Mouse (Mus musculus) embryonic stem cell, embryonic (primary cell): ENCODE data around the gene Cpd.

ENCODE experiments used
- CTCF ChIA-PET, 4 experiments: fragments of 300-600 bp in 2 of 4; fragments of 350-600 bp in 2 of 4; sonication (Branson Sonifier 250); formaldehyde crosslinking; loops; one replicate each; lab custom pipeline; 2022; ENCODE audit warnings: inconsistent platforms in 2 of 4; lab: Charles Lee
- POLR2A ChIA-PET, 4 experiments: fragments of 300-600 bp in 2 of 4; fragments of 350-600 bp in 2 of 4; sonication (Branson Sonifier 250); formaldehyde crosslinking; loops; one replicate each; lab custom pipeline; 2022; ENCODE audit warnings: antibody characterized with exemption in 4 of 4, inconsistent platforms in 1 of 4; lab: Charles Lee

Cpd gene

GRCm38 (mm10) chr11:76856601-76857000 is 9.8 kb upstream of the Cpd start:
- POLR2A ChIA-PET = interaction anchor here in 1 of 4 experiments (1.1 kb wide), 1 partner anchor 13 kb away, joined by 3 read pairs; no protein-coding TSS in a partner anchor
- CTCF ChIA-PET = interaction anchor here in 2 of 4 experiments (0.6 to 1.2 kb wide), 2 partner anchors 173 to 237 kb away, joined by 3 to 4 read pairs; no protein-coding TSS in a partner anchor

- CTCF ChIA-PET = interaction anchor here in 2 of 4 experiments (0.6 to 0.9 kb wide), 3 partner anchors 91 to 353 kb away, joined by 3 to 5 read pairs (median 3); partner anchors contain the start of gene Gosr1 (in 1 of the 2)
- POLR2A ChIA-PET = interaction anchor here in 1 of 4 experiments (0.9 to 1.0 kb wide), 2 partner anchors 9 to 175 kb away, joined by 3 read pairs; partner anchors contain the start of gene Trarg1
These were observed 7.9 kb upstream of the Cpd start for GRCm38 (mm10) chr11:76854475-76855341.

GRCm38 (mm10) chr11:76851512-76851911 is 4.7 kb upstream of the Cpd start:
- POLR2A ChIA-PET = interaction anchor here in 1 of 4 experiments (0.6 kb wide), 1 partner anchor 113 kb away, joined by 4 read pairs; no protein-coding TSS in a partner anchor
- CTCF ChIA-PET = interaction anchor here in 1 of 4 experiments (0.6 kb wide), 1 partner anchor 605 kb away, joined by 4 read pairs; no protein-coding TSS in a partner anchor

- POLR2A ChIA-PET = no interaction called here
- CTCF ChIA-PET = no interaction called here
These were observed 2.8 kb upstream of the Cpd start for GRCm38 (mm10) chr11:76849596-76849995.

- POLR2A ChIA-PET = interaction anchor here in 2 of 4 experiments (1.0 to 1.7 kb wide), 3 partner anchors 12 to 97 kb away, joined by 3 to 5 read pairs (median 4); partner anchors contain the start of gene Gosr1 (in 1 of the 2)
- CTCF ChIA-PET = interaction anchor here in 1 of 4 experiments (0.6 kb wide), 1 partner anchor 38 kb away, joined by 4 read pairs; no protein-coding TSS in a partner anchor
These were observed 1.3 kb upstream of the Cpd start for GRCm38 (mm10) chr11:76848081-76848480.

GRCm38 (mm10) chr11:76847354-76847753 is 536 bp upstream of the Cpd start:
- ChIA-PET CTCF (interaction anchor here in 2 of 4 experiments (0.7 to 1.2 kb wide), 2 partner anchors 9 to 98 kb away, joined by 3 to 9 read pairs; no protein-coding TSS in a partner anchor), POLR2A (interaction anchor here in 2 of 4 experiments (0.6 to 1.7 kb wide), 3 partner anchors 84 to 158 kb away, joined by 3 to 4 read pairs (median 4); partner anchors contain the start of gene Gosr1 (in 1 of the 2))

GRCm38 (mm10) chr11:76846011-76846877 is 574 bp downstream of the Cpd start:
- POLR2A ChIA-PET = interaction anchor here in 2 of 4 experiments (0.7 to 1.7 kb wide), 4 partner anchors 9 to 99 kb away, joined by 3 to 4 read pairs (median 3); no protein-coding TSS in a partner anchor
- CTCF ChIA-PET = interaction anchor here in 2 of 4 experiments (0.6 to 0.7 kb wide), 2 partner anchors 101 to 107 kb away, joined by 3 read pairs; no protein-coding TSS in a partner anchor

GRCm38 (mm10) chr11:76845275-76845980 is 1.4 kb downstream of the Cpd start:
- POLR2A ChIA-PET = interaction anchor here in 3 of 4 experiments (0.6 to 1.2 kb wide), 4 partner anchors 9 to 1182 kb away, joined by 3 to 7 read pairs (median 3); no protein-coding TSS in a partner anchor

GRCm38 (mm10) chr11:76838573-76838972 is 8.2 kb downstream of the Cpd start:
- POLR2A ChIA-PET = no interaction called here

More at GRCm38 (mm10) chr11:76845275-76845980, 1.4 kb downstream of the Cpd start:
- CTCF ChIA-PET = no interaction called here

GRCm38 (mm10) chr11:76836317-76836716 is 10.5 kb downstream of the Cpd start:
- POLR2A ChIA-PET = interaction anchor here in 2 of 4 experiments (0.9 to 1.5 kb wide), 3 partner anchors 9 to 25 kb away, joined by 3 read pairs; no protein-coding TSS in a partner anchor
- CTCF ChIA-PET = no interaction called here

More at GRCm38 (mm10) chr11:76838573-76838972, 8.2 kb downstream of the Cpd start:
- CTCF ChIA-PET = interaction anchor here in 2 of 4 experiments (0.6 to 1.4 kb wide), 2 partner anchors 21 to 393 kb away, joined by 3 read pairs; no protein-coding TSS in a partner anchor

- ChIA-PET CTCF (no interaction called here), POLR2A (interaction anchor here in 2 of 4 experiments (0.9 to 1.5 kb wide), 4 partner anchors 8 to 24 kb away, joined by 3 read pairs; no protein-coding TSS in a partner anchor)
These were observed 10.9 kb downstream of the Cpd start for GRCm38 (mm10) chr11:76835868-76836267.

- ChIA-PET CTCF (no interaction called here), POLR2A (no interaction called here)
These were observed 12.2 kb downstream of the Cpd start for GRCm38 (mm10) chr11:76834665-76835064.

GRCm38 (mm10) chr11:76824885-76825265 is 21.9 kb downstream of the Cpd start:
- ChIA-PET POLR2A (interaction anchor here in 2 of 4 experiments (0.6 to 0.9 kb wide), 2 partner anchors 22 to 318 kb away, joined by 3 to 4 read pairs; no protein-coding TSS in a partner anchor), CTCF (no interaction called here)

- CTCF ChIA-PET = interaction anchor here in 1 of 4 experiments (0.6 kb wide), 1 partner anchor 270 kb away, joined by 3 read pairs; no protein-coding TSS in a partner anchor
- POLR2A ChIA-PET = interaction anchor here in 1 of 4 experiments (0.9 kb wide), 1 partner anchor 10 kb away, joined by 3 read pairs; no protein-coding TSS in a partner anchor
These were observed 22.5 kb downstream of the Cpd start for GRCm38 (mm10) chr11:76824238-76824884.

GRCm38 (mm10) chr11:76823641-76824040 is 23.2 kb downstream of the Cpd start:
- ChIA-PET CTCF (no interaction called here), POLR2A (interaction anchor here in 1 of 4 experiments (0.9 kb wide), 1 partner anchor 9 kb away, joined by 3 read pairs; no protein-coding TSS in a partner anchor)

GRCm38 (mm10) chr11:76821353-76821752 is 25.5 kb downstream of the Cpd start:
- ChIA-PET CTCF (no interaction called here), POLR2A (interaction anchor here in 2 of 4 experiments (1.0 to 1.6 kb wide), 3 partner anchors 14 to 23 kb away, joined by 3 to 4 read pairs (median 3); no protein-coding TSS in a partner anchor)
